Comparison of ENCODE assay signal across 9 mouse cellular contexts in the genomic region with DNA sequence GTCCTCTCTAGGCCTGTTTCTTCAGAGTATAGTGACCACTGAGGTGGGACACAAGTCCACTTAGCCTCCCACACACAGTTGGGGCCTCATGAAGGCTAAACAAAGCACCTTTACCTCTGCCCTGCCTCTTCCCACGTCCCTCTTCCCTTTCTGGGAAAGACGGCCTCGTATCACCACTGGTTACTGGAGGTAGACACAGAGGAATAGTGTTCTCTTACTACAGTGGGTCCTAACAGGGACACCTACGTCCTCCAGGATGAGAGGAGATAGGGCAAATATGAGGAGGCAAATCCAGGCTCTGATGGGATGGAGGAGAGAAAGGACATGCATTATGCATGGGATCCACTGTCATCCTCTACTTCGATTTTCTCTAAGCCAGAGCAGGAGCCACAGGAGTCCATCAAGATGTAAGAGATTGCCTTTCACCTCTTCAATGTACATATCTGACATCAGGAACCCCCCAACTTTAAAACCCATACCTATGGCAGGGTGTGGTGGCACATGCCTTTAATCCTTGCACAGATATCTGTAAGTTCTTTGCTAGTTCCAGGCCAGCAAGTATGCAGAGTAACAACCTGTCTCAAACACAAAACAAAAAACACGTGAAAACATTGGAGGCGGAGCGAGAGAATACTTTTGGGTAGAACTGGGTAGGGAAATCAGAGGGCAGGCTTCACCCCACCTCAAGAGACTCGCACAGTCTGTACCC. TPM values are rescaled to one million over a fixed set of nuclear protein-coding genes. Genes with fewer than 3 reads are reported as not detected.
DNase-seq lines count a peak whose midpoint lies in the region; ATAC-seq and TF ChIP-seq lines count a peak whose summit lies in the region.
"Had no signal": no experiment of that assay in that cellular context is flagged by ENCODE, and none has a peak within 500 bp of the region (broad histone marks: within the 10 kb centered on the region; RNA-seq: fewer than 3 reads in every experiment).

No protein-coding gene starts in this region.

- no peak for TF ChIP-seq POLR2A in CH12.LX (IDR thresholded peaks at IDR 0.05; ENCODE audit: low read depth, low read length)

- H3K4me3 ChIP-seq in gastrocnemius, adult 2 months = peak overlapping the region; percentile 97
- H3K4me3 ChIP-seq in CH12.LX (replicated peaks in 1 of 3; ENCODE audit: low read depth in 2 of 3, low read length in 2 of 3, poor library complexity in 1 of 3) = peak overlapping the region; percentile 7 to 77 (median 36)
- peak overlapping the region; percentile 70 for H3K4me3 ChIP-seq in forebrain, embryonic 15.5 days
- peak overlapping the region; percentile 38 to 94; a peak in 3 of 4 replicates for H3K4me3 ChIP-seq in liver, embryonic 14.5 days (ENCODE audit: insufficient read depth in 1 of 2, low read depth in 2 of 2, low read length in 2 of 2)

- H3K27me3 ChIP-seq in CH12.LX (replicated peaks) = no peaks in the 10 kb centered on the region
- no peaks in the 10 kb centered on the region for H3K27me3 ChIP-seq in forebrain, embryonic 15.5 days
- H3K27me3 ChIP-seq in liver, embryonic 14.5 days (ENCODE audit: control insufficient read depth, insufficient read depth, low read length) = no peaks in the 10 kb centered on the region

- H3K4me1 ChIP-seq in CH12.LX (ENCODE audit: control insufficient read depth in 1 of 2, insufficient read depth in 2 of 2) = peaks cover 47 to 75% of the 10 kb centered on the region in 2 experiments
- peaks cover 24% of the 10 kb centered on the region for H3K4me1 ChIP-seq in forebrain, embryonic 15.5 days
- H3K4me1 ChIP-seq in liver, embryonic 14.5 days (replicated peaks; ENCODE audit: control insufficient read depth in 2 of 2, insufficient read depth in 2 of 2, low read length in 1 of 2) = peaks cover 4 to 12% of the 10 kb centered on the region in 2 experiments

- H3K4me2 ChIP-seq in CH12.LX (ENCODE audit: insufficient read depth, low read depth, poor library complexity, severe bottlenecking) = peak overlapping the region; percentile 54
- peak overlapping the region; percentile 65 for H3K4me2 ChIP-seq in forebrain, embryonic 15.5 days (replicated peaks)
- peak overlapping the region; percentile 88 for H3K4me2 ChIP-seq in liver, embryonic 14.5 days (ENCODE audit: low read depth)

- no peak for TF ChIP-seq RAD21 in CH12.LX (IDR thresholded peaks at IDR 0.05; ENCODE audit: low read depth, low read length)

- DNase-seq in gastrocnemius, adult 2 months = no peak
- DNase-seq in gastrocnemius, postnatal 36 days = no peak
- no peak for DNase-seq in CH12.LX (ENCODE audit: extremely low read depth)
- DNase-seq in liver, embryonic 14.5 days (ENCODE audit: low read depth in 3 of 3, low spot score in 3 of 3) = no peak
- no peak for DNase-seq in B cell, adult 2 months
- DNase-seq in layer of hippocampus, postnatal 10 days (ENCODE audit: low spot score in 2 of 2) = no peak
- no peak for DNase-seq in thymus, postnatal 4 days

- peak overlapping the region; percentile 96 for H3K27ac ChIP-seq in gastrocnemius, adult 2 months
- 0 out of 2 replicates have a peak overlapping the region, but pooled peaks have one; percentile 5 for H3K27ac ChIP-seq in CH12.LX (ENCODE audit: insufficient read depth, low read depth)
- peak overlapping the region; percentile 38 for H3K27ac ChIP-seq in forebrain, embryonic 15.5 days (replicated peaks)
- H3K27ac ChIP-seq in liver, embryonic 14.5 days = no peak overlapping the region

- peaks cover 22 to 33% of the 10 kb centered on the region in 2 experiments for H3K36me3 ChIP-seq in CH12.LX (replicated peaks in 1 of 2; ENCODE audit: control insufficient read depth in 1 of 2, insufficient read depth in 1 of 2, low read length in 1 of 2)
- peaks cover 6% of the 10 kb centered on the region for H3K36me3 ChIP-seq in forebrain, embryonic 15.5 days
- 0 out of 2 replicates have a peak, but pooled peaks cover 3% of the 10 kb centered on the region for H3K36me3 ChIP-seq in liver, embryonic 14.5 days (replicated peaks; ENCODE audit: control insufficient read depth, insufficient read depth, low read depth)

- in situ Hi-C loops in CH12.LX (cut with MboI; ENCODE audit: low pct_ligation_motif_present, low pct_unique_long_range_greater_than_20kb, low sequenced_read_pairs) = no loop called here

- intact Hi-C loops in gastrocnemius, adult 2 months (cut with DNase I) = no loop called here
- intact Hi-C loops in gastrocnemius, postnatal 36 days (cut with DNase I) = no loop called here

- no peak for TF ChIP-seq CTCF in gastrocnemius, adult 2 months (IDR thresholded peaks at IDR 0.05)
- no peak for TF ChIP-seq CTCF in CH12.LX (conservative IDR thresholded peaks at IDR 0.05 in 1 of 2, IDR thresholded peaks at IDR 0.05 in 1 of 2; ENCODE audit: low read depth in 2 of 2, low read length in 2 of 2)
- no peak for TF ChIP-seq CTCF in liver, embryonic 14.5 days (IDR thresholded peaks at IDR 0.05; ENCODE audit: low read depth)

- dilution Hi-C loops in CH12.LX (cut with MboI; ENCODE audit: extremely low pct_ligation_motif_present, extremely low pct_unique_long_range_greater_than_20kb, low sequenced_read_pairs) = no loop called here

- 36% methylated on average over 9 of the region's 9 CpGs for WGBS in forebrain, embryonic 15.5 days
- WGBS in liver, embryonic 14.5 days (ENCODE audit: insufficient replicate concordance) = 40% methylated on average over 9 of the region's 9 CpGs

- TF ChIP-seq EP300 in CH12.LX (IDR thresholded peaks at IDR 0.05; ENCODE audit: low read length) = no peak
- TF ChIP-seq EP300 in liver, embryonic 14.5 days (IDR thresholded peaks at IDR 0.05; ENCODE audit: low read depth) = no peak

- peaks cover 15% of the 10 kb centered on the region for H3K79me2 ChIP-seq in CH12.LX (replicated peaks; ENCODE audit: control insufficient read depth, extremely low read depth, insufficient read depth, poor library complexity, severe bottlenecking)

- peak; percentile 26 for ATAC-seq in forebrain, embryonic 15.5 days (replicated peaks)
- peak; percentile 26 for ATAC-seq in liver, embryonic 14.5 days (ENCODE audit: insufficient read depth)

- peaks cover 5% of the 10 kb centered on the region for H3K9me3 ChIP-seq in CH12.LX (replicated peaks; ENCODE audit: low read length)
- no peaks in the 10 kb centered on the region for H3K9me3 ChIP-seq in forebrain, embryonic 15.5 days
- H3K9me3 ChIP-seq in liver, embryonic 14.5 days (ENCODE audit: control insufficient read depth, low read length) = no peaks in the 10 kb centered on the region

- peak overlapping the region; percentile 27; the same call in 1 of the 2 replicates for H3K9ac ChIP-seq in CH12.LX (ENCODE audit: insufficient read depth, low read depth)
- peak overlapping the region; percentile 68 for H3K9ac ChIP-seq in forebrain, embryonic 15.5 days (replicated peaks)
- H3K9ac ChIP-seq in liver, embryonic 14.5 days (replicated peaks) = peak overlapping the region; percentile 35; the same call in 1 of the 2 replicates

RNA-seq across cellular contexts. Expression of gene Coro1b, which starts 0.5 kb away (rescaled TPM):
- total RNA-seq in gastrocnemius, adult 2 months (2021) = 10 to 100 TPM in 1 of 2 experiments, 1 to 10 TPM in 1; 9.8 to 14.7 TPM
- total RNA-seq in gastrocnemius, postnatal 36 days (2021) = 10 to 100 TPM; 13.9 to 15.3 TPM
- total RNA-seq in CH12.LX (2012; rRNA removed) (172 and 194 TPM in 2 replicates), CH12.LX (2014; rRNA removed) (154 and 179 TPM in 2 replicates)
- polyA plus RNA-seq in CH12.LX (2012; ENCODE audit: insufficient read length, low read depth) = 265 and 293 TPM in 2 replicates
- polyA plus RNA-seq in forebrain, embryonic 15.5 days (2015; fragmentation: Nextera tagmentation; extraction: Ambion mirVana) = 144 and 145 TPM in 2 replicates
- polyA plus RNA-seq in liver, embryonic 14.5 days (2012; rRNA removed) = 57.5 and 59.2 TPM in 2 replicates
- polyA plus RNA-seq in liver, embryonic 14.5 days (2014; fragmentation: Nextera tagmentation; extraction: Ambion mirVana) = 57.5 and 62.2 TPM in 2 replicates
- 10 to 100 TPM; 82.0 to 88.5 TPM for total RNA-seq in layer of hippocampus, postnatal 10 days (2021)

RNA-seq across cellular contexts. Expression of gene Cabp4, which starts 4.1 kb away (rescaled TPM):
- not detected for total RNA-seq in gastrocnemius, adult 2 months (2021)
- not detected for total RNA-seq in gastrocnemius, postnatal 36 days (2021)
- total RNA-seq in CH12.LX (2012; rRNA removed) (2.8 and 3.3 TPM in 2 replicates), CH12.LX (2014; rRNA removed) (6.4 and 6.9 TPM in 2 replicates)
- 11.8 and 14.7 TPM in 2 replicates for polyA plus RNA-seq in CH12.LX (2012; ENCODE audit: insufficient read length, low read depth)
- polyA plus RNA-seq in forebrain, embryonic 15.5 days (2015; fragmentation: Nextera tagmentation; extraction: Ambion mirVana) = 0.10 and 0.15 TPM in 2 replicates
- 0.03 and 0.15 TPM in 2 replicates for polyA plus RNA-seq in liver, embryonic 14.5 days (2012; rRNA removed)
- polyA plus RNA-seq in liver, embryonic 14.5 days (2014; fragmentation: Nextera tagmentation; extraction: Ambion mirVana) = not detected in 2 replicates
- total RNA-seq in layer of hippocampus, postnatal 10 days (2021) = under 1 TPM in 1 of 2 experiments, not detected in 1; 0.30 TPM
- total RNA-seq: common myeloid progenitor, adult 5-6 weeks had no signal

RNA-seq across cellular contexts. Expression of gene Ptprcap, which starts 5.5 kb away (rescaled TPM):
- under 1 TPM in 1 of 2 experiments, not detected in 1; 0.43 TPM for total RNA-seq in gastrocnemius, adult 2 months (2021)
- total RNA-seq in gastrocnemius, postnatal 36 days (2021) = 1 to 10 TPM in 1 of 2 experiments, under 1 TPM in 1; 0.86 to 1.8 TPM
- total RNA-seq in CH12.LX (2012; rRNA removed) (438 and 452 TPM in 2 replicates), CH12.LX (2014; rRNA removed) (380 and 447 TPM in 2 replicates)
- polyA plus RNA-seq in CH12.LX (2012; ENCODE audit: insufficient read length, low read depth) = 296 and 343 TPM in 2 replicates
- 0.59 and 1.1 TPM in 2 replicates for polyA plus RNA-seq in forebrain, embryonic 15.5 days (2015; fragmentation: Nextera tagmentation; extraction: Ambion mirVana)
- polyA plus RNA-seq in liver, embryonic 14.5 days (2012; rRNA removed) = 12.5 and 16.3 TPM in 2 replicates
- 14.4 and 17.0 TPM in 2 replicates for polyA plus RNA-seq in liver, embryonic 14.5 days (2014; fragmentation: Nextera tagmentation; extraction: Ambion mirVana)
- total RNA-seq in layer of hippocampus, postnatal 10 days (2021) = 1 to 10 TPM; 1.3 to 2.5 TPM

RNA-seq across cellular contexts. Expression of gene Gpr152, which starts 8.3 kb away (rescaled TPM):
- total RNA-seq in gastrocnemius, adult 2 months (2021) = not detected
- total RNA-seq in gastrocnemius, postnatal 36 days (2021) = not detected
- total RNA-seq in CH12.LX (2012; rRNA removed) (0.17 and 0.25 TPM in 2 replicates), CH12.LX (2014; rRNA removed) (0.05 TPM in 1 of 2 replicates, not detected in the other)
- 0.71 and 0.82 TPM in 2 replicates for polyA plus RNA-seq in CH12.LX (2012; ENCODE audit: insufficient read length, low read depth)
- not detected in 2 replicates for polyA plus RNA-seq in forebrain, embryonic 15.5 days (2015; fragmentation: Nextera tagmentation; extraction: Ambion mirVana)
- not detected in 2 replicates for polyA plus RNA-seq in liver, embryonic 14.5 days (2012; rRNA removed)
- polyA plus RNA-seq in liver, embryonic 14.5 days (2014; fragmentation: Nextera tagmentation; extraction: Ambion mirVana) = not detected in 2 replicates
- total RNA-seq in layer of hippocampus, postnatal 10 days (2021) = not detected
- total RNA-seq: common myeloid progenitor, adult 5-6 weeks had no signal

RNA-seq across cellular contexts. Expression of gene Rps6kb2, which starts 15.2 kb away (rescaled TPM):
- 10 to 100 TPM; 24.8 to 27.8 TPM for total RNA-seq in gastrocnemius, adult 2 months (2021)
- total RNA-seq in gastrocnemius, postnatal 36 days (2021) = 10 to 100 TPM; 25.2 to 26.8 TPM
- total RNA-seq in CH12.LX (2012; rRNA removed) (20.7 and 25.3 TPM in 2 replicates), CH12.LX (2014; rRNA removed) (9.7 and 12.0 TPM in 2 replicates)
- 26.6 and 27.2 TPM in 2 replicates for polyA plus RNA-seq in CH12.LX (2012; ENCODE audit: insufficient read length, low read depth)
- polyA plus RNA-seq in forebrain, embryonic 15.5 days (2015; fragmentation: Nextera tagmentation; extraction: Ambion mirVana) = 54.1 and 54.6 TPM in 2 replicates
- 17.2 and 19.2 TPM in 2 replicates for polyA plus RNA-seq in liver, embryonic 14.5 days (2012; rRNA removed)
- 19.5 and 19.9 TPM in 2 replicates for polyA plus RNA-seq in liver, embryonic 14.5 days (2014; fragmentation: Nextera tagmentation; extraction: Ambion mirVana)
- total RNA-seq in layer of hippocampus, postnatal 10 days (2021) = 10 to 100 TPM; 31.6 to 39.9 TPM

Comparison
In these comparisons a context has a peak if more than half of its experiments do, and no peak if none do; other contexts are left out.
1. H3K4me3 ChIP-seq: peak in every context shown above with its lines; median percentile 97 in gastrocnemius, adult 2 months; 70 in forebrain, embryonic 15.5 days; 66 in liver, embryonic 14.5 days; 36 in CH12.LX.
2. RNA of gene Coro1b, which starts 0.5 kb away (total RNA-seq): 154 to 194 TPM in CH12.LX and 82.0 to 88.5 TPM in layer of hippocampus, postnatal 10 days; 13.9 to 15.3 TPM in gastrocnemius, postnatal 36 days and 9.8 to 14.7 TPM in gastrocnemius, adult 2 months; every median in the first group is over 4 times any median in the second.
3. RNA of gene Ptprcap, which starts 5.5 kb away (total RNA-seq): 380 to 452 TPM in CH12.LX; 1.3 to 2.5 TPM in layer of hippocampus, postnatal 10 days, 0.86 to 1.8 TPM in gastrocnemius, postnatal 36 days and 0.43 TPM in gastrocnemius, adult 2 months; every median in the first group is over 100 times any median in the second.
4. Peak in every context shown above with its lines, with median percentiles within 50 percentile points of each other: H3K4me2 ChIP-seq and H3K9ac ChIP-seq.